ENCODE assay signal across 8 mouse cellular contexts in the genomic region with DNA sequence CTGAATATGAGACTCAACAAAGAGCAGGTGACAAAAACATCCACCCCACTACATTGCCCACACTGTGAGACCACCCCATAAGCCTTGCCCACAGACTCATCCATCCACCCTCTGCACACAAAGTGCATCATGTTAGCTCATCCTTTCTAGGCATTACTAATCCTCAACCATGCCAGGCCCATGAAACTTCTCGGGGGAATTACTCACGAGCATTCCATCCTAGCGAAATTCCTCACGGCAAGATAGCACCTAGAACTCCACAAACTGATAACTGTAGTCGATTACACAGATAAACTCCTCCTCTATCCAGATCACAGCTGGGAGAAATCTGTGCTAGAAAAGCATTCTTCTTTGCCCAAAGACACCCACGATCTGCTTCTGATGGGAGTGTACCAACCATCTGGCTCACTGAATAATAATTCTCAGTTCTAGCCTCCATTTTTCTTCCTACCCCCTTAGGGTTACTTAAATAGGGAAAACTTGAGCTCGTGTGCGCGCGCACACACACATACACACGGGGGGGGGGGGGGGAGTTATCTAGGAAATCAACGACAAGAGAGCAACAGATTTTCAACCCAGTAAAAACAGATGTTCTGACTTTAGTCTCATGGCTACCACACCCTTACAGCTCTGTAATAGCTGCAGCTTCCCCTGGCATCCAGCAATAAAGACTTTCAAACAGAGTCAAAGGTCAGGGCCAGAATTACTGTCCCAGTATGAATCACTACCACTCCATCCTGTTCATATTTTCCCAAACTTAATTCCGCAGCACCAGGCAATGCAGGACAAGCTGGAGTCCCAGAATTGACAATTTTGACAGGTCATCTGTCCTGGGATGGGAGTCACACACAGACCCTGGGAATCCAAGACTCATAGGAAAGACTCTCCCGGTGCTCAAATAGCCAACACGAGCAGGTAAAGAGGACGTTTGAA. TPM values are rescaled to one million over a fixed set of nuclear protein-coding genes. Genes with fewer than 3 reads are reported as not detected.
DNase-seq lines count a peak whose midpoint lies in the region; ATAC-seq and TF ChIP-seq lines count a peak whose summit lies in the region.

No protein-coding gene starts in this region.

- TF ChIP-seq POLR2A in liver, adult 2 months (IDR thresholded peaks at IDR 0.05; ENCODE audit: extremely low read depth, insufficient read depth, low read length) = no peak

- H3K4me3 ChIP-seq in liver, adult 2 months (ENCODE audit: insufficient read depth, low read depth, low read length) = no peak overlapping the region; the same call in 1 of the 2 replicates
- H3K4me3 ChIP-seq in hindbrain, postnatal 0 days (ENCODE audit: low read length) = no peak overlapping the region
- H3K4me3 ChIP-seq in neural tube, embryonic 12.5 days = no peak overlapping the region

- H3K79me2 ChIP-seq in liver, adult 2 months (ENCODE audit: control insufficient read depth, insufficient read depth, low read length) = peaks cover 35% of the 10 kb centered on the region

- H3K27me3 ChIP-seq in liver, adult 2 months (ENCODE audit: control insufficient read depth, insufficient read depth, low read length) = no peaks in the 10 kb centered on the region
- no peaks in the 10 kb centered on the region for H3K27me3 ChIP-seq in hindbrain, postnatal 0 days (ENCODE audit: insufficient read depth, low read length)
- H3K27me3 ChIP-seq in neural tube, embryonic 12.5 days (replicated peaks) = no peaks in the 10 kb centered on the region

- peaks cover 20% of the 10 kb centered on the region for H3K4me1 ChIP-seq in liver, adult 2 months (ENCODE audit: control insufficient read depth, insufficient read depth, low read length)
- 0 out of 2 replicates have a peak, but pooled peaks cover 13% of the 10 kb centered on the region for H3K4me1 ChIP-seq in hindbrain, postnatal 0 days (ENCODE audit: insufficient read depth, low read length)
- peaks cover 29% of the 10 kb centered on the region for H3K4me1 ChIP-seq in neural tube, embryonic 12.5 days

- TF ChIP-seq CTCF in liver, adult 2 months (IDR thresholded peaks at IDR 0.05; ENCODE audit: low read depth, low read length) = no peak
- no peak for TF ChIP-seq CTCF in hindbrain, postnatal 0 days (IDR thresholded peaks at IDR 0.05; ENCODE audit: low read depth)

- DNase-seq in adrenal gland, postnatal 36 days = peak; percentile 25 to 36
- DNase-seq in adrenal gland, postnatal 4 days (ENCODE audit: low spot score in 2 of 2) = no peak
- peak; percentile 29 for DNase-seq in liver, adult 2 months (ENCODE audit: extremely low read depth, low read depth, low spot score)
- no peak for DNase-seq in liver
- DNase-seq in hindbrain, postnatal 0 days (ENCODE audit: low spot score) = no peak
- no peak for DNase-seq in c-Kit-positive CD71-positive TER-119-positive erythroid progenitor cells, embryonic 14.5 days (ENCODE audit: low spot score)
- DNase-seq in right cerebral cortex, postnatal 10 days (ENCODE audit: low spot score in 2 of 2) = no peak

- no peak overlapping the region for H3K9ac ChIP-seq in liver, adult 2 months (ENCODE audit: low read depth, low read length)
- no peak overlapping the region for H3K9ac ChIP-seq in hindbrain, postnatal 0 days (replicated peaks; ENCODE audit: low read length)
- H3K9ac ChIP-seq in neural tube, embryonic 12.5 days = peak overlapping the region; percentile 42; the same call in 1 of the 2 replicates

- H3K4me2 ChIP-seq in hindbrain, postnatal 0 days (ENCODE audit: low read depth, low read length) = peak overlapping the region; percentile 88
- H3K4me2 ChIP-seq in neural tube, embryonic 12.5 days (replicated peaks) = peak overlapping the region; percentile 85

- ATAC-seq in hindbrain, postnatal 0 days = no peak
- no peak for ATAC-seq in neural tube, embryonic 12.5 days (ENCODE audit: low FRiP score, low read depth)

- WGBS in liver, adult 2 months = 73% methylated on average over 16 of the region's 16 CpGs
- WGBS in hindbrain, postnatal 0 days = 75% methylated on average over 16 of the region's 16 CpGs
- 80% methylated on average over 16 of the region's 16 CpGs for WGBS in neural tube, embryonic 12.5 days

- no peak overlapping the region for H3K27ac ChIP-seq in liver, adult 2 months (replicated peaks; ENCODE audit: insufficient read depth, low read depth, low read length)
- H3K27ac ChIP-seq in hindbrain, postnatal 0 days = no peak overlapping the region
- H3K27ac ChIP-seq in neural tube, embryonic 12.5 days = no peak overlapping the region

- H3K36me3 ChIP-seq in liver, adult 2 months (ENCODE audit: control insufficient read depth, insufficient read depth, low read length) = no peaks in the 10 kb centered on the region
- no peaks in the 10 kb centered on the region for H3K36me3 ChIP-seq in hindbrain, postnatal 0 days (ENCODE audit: insufficient read depth, low read length)
- H3K36me3 ChIP-seq in neural tube, embryonic 12.5 days = no peaks in the 10 kb centered on the region

- H3K9me3 ChIP-seq in hindbrain, postnatal 0 days (ENCODE audit: low read length) = no peaks in the 10 kb centered on the region
- no peaks in the 10 kb centered on the region for H3K9me3 ChIP-seq in neural tube, embryonic 12.5 days

RNA-seq across cellular contexts. Expression of gene Lcmt1, which starts 2.1 kb away (rescaled TPM):
- 10 to 100 TPM; 24.9 to 29.4 TPM for total RNA-seq in adrenal gland, postnatal 36 days (2021)
- total RNA-seq in adrenal gland, postnatal 4 days (2021) = 10 to 100 TPM; 34.0 to 35.7 TPM
- total RNA-seq in liver, adult 2 months (2014; rRNA removed) = 12.0 and 15.9 TPM in 2 replicates
- polyA plus RNA-seq in liver, adult 2 months (2012; rRNA removed) = 8.4 and 9.6 TPM in 2 replicates
- total RNA-seq in hindbrain, postnatal 0 days (2014; rRNA removed) = 55.2 and 64.5 TPM in 2 replicates
- polyA plus RNA-seq in hindbrain, postnatal 0 days (2015; fragmentation: Nextera tagmentation; extraction: Ambion mirVana) = 97.4 and 102 TPM in 2 replicates
- polyA plus RNA-seq in neural tube, embryonic 12.5 days (2016; fragmentation: Nextera tagmentation; extraction: Ambion mirVana) = 69.2 and 71.6 TPM in 2 replicates

RNA-seq across cellular contexts. Expression of gene Arhgap17, which starts 2.2 kb away (rescaled TPM):
- 10 to 100 TPM; 57.7 to 73.3 TPM for total RNA-seq in adrenal gland, postnatal 36 days (2021)
- 10 to 100 TPM; 43.5 to 54.8 TPM for total RNA-seq in adrenal gland, postnatal 4 days (2021)
- 4.9 and 5.6 TPM in 2 replicates for total RNA-seq in liver, adult 2 months (2014; rRNA removed)
- polyA plus RNA-seq in liver, adult 2 months (2012; rRNA removed) = 6.4 and 8.6 TPM in 2 replicates
- total RNA-seq in hindbrain, postnatal 0 days (2014; rRNA removed) = 16.2 and 19.8 TPM in 2 replicates
- polyA plus RNA-seq in hindbrain, postnatal 0 days (2015; fragmentation: Nextera tagmentation; extraction: Ambion mirVana) = 6.4 and 7.2 TPM in 2 replicates
- 19.7 and 23.1 TPM in 2 replicates for polyA plus RNA-seq in neural tube, embryonic 12.5 days (2016; fragmentation: Nextera tagmentation; extraction: Ambion mirVana)

Comparison
In these comparisons a context has a peak if more than half of its experiments do, and no peak if none do; other contexts are left out.
1. DNase-seq: peak in adrenal gland, postnatal 36 days (2 of 2) and liver, adult 2 months (single experiment); none in adrenal gland, postnatal 4 days (0 of 2), liver (single experiment), hindbrain, postnatal 0 days (single experiment), c-Kit-positive CD71-positive TER-119-positive erythroid progenitor cells, embryonic 14.5 days (single experiment) and right cerebral cortex, postnatal 10 days (0 of 2).